Mouse (Mus musculus) embryo, embryonic 11.5 days (tissue): ENCODE measurements around the gene Igfbp2.

ENCODE experiments used
- DNase-seq: peaks from one replicate; pipeline ENCODE4 v3.0.0-alpha.2; 2012; ENCODE audit warnings: low read depth, low spot score

The Igfbp2 gene

DNA sequence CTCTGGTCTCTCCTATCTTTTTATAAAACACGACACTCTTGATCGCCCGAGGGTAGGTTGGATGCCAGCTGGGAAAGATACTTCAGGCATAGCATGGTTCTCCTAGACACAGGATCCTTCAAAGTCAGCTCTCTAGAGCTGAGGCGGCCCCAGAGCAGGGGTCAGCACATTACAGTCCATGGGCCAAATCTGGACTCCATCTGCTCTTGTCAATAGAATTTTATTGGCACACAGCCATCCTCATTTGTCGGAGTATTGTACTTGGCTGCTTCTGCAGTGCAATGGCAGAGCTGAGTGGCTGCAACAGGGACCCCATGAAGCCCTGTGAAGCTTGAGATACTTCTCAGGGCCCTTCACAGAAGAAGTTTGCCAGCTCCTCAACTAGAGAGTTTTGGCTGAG is 9.1 kb upstream of the Igfbp2 start:
- DNase-seq: no peak

DNA sequence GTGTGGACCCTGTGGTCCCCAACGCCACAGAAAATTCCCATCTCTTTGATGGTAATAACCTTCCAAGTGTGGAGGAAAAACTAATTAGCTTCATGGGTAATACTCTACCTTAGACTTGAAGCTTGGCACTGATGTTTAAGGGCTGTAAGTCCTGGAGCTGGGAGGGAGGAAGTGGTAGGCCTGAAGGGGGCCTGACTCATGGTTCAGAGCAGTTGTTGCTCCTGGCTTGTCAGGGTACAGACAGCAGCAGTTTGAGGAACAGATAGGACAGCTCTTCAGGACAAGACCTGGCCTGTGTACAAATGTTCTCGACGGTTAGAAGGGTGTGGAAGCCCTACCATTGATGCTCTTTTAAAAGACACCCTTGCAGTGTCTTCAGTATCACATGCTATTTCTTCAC is 8.7 kb upstream of the Igfbp2 start:
- no peak for DNase-seq

DNA sequence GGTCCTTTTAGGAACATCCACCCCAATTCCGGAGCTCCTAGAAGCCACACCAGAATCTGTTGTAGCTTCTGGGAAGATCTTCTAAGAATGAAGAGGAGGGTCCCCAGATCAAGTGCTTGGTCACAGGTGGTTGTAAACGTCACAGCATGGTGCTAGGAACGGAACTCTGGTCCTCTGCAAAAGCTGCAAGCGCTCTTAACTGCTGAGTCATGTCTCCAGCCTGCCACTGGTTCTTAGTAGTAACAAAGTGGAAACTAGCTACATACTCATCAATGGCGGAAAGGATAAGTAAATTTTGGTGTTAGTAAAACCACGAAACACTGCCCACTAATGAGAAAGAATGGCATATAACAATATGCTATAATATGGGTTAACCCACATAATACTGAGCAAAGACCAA is 4.3 kb upstream of the Igfbp2 start:
- no peak for DNase-seq

DNA sequence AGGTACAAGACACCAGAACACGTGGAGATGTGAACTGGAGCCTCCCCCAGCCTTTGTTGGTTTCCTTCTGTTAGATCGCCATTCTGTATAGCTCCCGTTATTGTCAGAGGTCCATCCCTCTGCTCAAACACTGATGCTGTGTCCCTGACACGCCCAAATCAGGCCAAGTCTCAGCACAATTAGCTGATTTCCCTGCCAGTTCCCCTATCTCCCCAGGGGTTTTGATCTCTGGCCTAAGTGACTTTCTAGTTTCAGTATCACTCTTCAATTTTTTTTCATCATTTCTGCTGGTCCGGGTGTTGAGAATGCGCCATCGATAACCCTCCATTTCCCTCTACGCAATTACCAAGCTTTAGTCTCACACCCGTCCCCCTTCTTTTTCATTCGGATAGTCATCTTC is 1.4 kb upstream of the Igfbp2 start:
- no peak for DNase-seq

DNA sequence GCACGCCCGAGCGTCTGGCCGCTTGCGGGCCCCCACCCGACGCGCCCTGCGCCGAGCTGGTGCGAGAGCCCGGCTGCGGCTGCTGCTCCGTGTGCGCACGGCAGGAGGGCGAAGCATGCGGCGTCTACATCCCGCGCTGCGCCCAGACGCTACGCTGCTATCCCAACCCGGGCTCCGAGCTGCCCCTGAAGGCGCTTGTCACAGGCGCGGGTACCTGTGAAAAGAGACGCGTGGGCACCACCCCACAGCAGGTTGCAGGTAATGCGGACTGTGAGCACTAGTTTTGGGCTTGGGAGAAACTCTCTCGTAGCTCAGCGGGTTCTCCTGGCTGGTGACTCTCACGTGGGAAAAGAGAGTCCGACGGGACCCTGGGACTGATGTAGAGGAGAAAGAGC is 401 bp downstream of the Igfbp2 start:
- no peak for DNase-seq

DNA sequence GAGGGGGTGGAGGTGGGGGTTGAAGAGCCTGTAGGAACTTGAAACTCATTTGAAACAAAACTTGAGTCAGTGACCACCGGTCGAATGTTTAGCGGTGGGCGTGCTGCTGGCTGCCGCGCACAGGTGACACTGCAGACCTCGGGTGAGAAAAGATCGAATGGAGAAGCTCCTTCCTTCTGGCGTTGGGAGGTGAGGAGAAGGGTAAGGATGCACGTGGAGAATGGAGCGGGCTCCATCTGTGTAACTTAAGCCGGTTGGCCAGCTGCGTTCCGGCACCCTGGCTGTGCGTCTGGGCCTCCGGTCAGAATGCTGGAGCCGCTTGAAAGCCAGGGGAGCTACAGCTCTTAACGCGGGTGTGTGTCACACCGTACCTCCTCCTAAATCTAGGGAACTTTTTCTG is 983 bp downstream of the Igfbp2 start:
- DNase-seq: no peak

DNA sequence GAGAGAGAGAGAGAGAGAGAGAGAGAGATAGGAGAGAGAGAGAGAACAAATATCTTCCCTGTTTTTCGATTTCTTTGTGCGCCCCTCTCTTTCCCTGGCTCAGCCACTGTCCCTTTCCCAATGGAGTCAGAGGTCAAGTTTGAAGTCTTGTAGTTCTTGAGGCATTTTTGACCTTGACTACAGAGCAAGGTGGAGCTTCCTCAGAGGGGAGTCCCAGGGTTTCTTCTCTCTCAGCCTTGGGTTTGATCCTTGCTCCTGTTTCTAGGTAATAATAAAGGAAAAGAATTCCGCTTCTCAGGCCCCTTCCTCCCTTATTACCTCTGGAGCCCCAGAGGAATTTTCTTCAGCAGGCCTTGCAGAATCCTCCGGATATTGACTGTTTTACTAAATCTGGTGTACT is 1.6 kb downstream of the Igfbp2 start:
- no peak for DNase-seq

DNA sequence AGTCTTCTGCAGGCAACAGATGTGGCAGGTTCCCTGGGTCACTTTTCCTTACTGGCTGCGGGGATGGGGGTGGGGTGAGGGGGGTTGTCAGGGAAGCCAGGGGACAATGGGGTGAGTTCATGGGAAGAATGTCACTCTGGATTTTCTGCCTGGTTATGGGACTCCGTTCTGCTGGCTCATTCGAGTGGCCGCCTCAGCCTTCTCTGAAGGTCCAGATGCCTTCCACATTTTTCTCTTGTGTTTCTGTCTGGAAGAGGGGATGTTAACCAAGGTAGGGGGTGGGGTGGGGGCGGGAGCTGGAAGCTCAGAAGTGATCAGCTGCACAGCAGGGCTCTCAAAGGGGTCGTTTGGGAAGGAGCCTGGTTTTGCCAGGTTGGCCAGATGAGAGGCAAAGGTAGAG is 2.1 kb downstream of the Igfbp2 start:
- no peak for DNase-seq

DNA sequence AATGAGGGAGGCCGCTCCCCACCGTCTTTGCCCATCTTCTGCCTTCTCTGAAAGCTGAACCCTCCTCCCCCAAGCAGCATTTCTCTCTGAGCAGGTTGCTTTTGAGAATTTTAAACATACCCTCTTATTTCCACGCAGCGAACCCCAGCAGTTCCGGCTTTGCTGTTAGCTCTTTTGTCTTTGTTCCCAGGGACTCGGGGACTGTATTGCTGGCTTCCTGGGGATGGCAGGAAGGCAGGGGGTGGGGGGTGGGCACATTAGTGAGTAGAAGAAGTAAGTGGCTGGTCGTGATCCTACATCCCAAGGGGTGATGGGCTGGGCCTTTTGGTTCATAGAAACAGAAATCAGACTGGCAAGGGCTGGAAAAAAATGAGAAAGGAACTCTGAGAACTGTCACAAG is 2.6 kb downstream of the Igfbp2 start:
- no peak for DNase-seq

DNA sequence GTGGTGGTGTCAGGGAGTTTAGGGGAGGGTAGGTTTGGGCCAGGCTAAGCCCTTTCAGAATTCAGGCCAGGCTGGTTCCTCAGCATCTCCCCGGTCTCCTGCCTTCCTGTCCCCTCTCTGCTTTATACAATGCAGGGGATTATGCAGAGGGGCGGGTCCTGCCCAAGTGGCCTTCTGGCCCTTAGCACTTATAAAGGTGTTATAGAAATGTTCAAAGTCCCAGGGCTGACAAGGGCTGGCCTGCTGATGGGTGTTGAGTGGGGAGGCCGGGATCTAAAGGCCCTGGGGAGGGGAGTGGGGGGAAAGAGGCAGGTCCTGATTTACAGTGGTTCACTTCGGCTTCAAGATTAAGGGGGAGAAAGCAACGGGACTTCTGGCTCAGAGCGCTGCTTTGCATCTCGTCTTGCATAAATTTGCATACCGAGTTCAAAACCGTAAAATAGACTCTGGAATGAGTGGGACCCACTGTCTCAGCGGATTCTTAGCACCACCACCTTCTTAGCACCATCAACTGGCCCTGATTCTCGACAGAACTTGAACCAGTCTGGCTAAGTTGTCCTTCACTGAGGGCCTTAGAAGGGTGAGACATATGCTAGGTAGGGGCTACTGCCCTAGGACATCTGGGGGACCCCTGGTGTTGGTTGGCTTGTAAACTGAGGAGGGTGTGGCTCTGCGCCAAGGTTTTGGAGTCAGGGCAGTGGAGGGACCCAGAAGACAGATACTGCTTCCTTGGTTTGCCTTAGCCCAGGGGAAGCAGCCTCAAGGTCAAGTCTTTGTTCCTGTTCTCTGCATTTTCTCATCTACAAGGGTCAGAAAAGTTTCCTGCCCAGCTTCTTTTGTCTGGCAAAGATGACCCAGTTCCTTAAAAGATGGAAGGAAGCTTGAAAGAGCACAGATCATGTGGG is 3.4 kb downstream of the Igfbp2 start:
- no peak for DNase-seq

DNA sequence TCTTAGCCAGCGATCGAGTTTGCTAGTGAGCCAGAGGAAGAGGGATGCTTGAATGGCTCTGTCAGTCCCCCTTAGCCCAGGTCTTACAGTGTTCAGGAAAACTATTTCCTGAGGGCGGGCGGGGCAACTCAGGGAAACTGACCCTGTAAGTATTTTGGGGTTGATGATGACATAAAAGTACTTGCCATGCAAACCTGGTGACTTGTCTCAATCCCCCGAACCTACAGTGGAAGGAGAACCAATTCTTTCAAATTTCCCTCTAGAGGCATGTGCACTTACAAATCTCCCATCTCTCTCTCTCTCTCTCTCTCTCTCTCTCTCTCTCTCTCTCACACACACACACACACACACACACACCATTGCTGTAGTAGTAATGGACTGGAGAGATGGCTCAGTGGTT is 4.5 kb downstream of the Igfbp2 start:
- no peak for DNase-seq

DNA sequence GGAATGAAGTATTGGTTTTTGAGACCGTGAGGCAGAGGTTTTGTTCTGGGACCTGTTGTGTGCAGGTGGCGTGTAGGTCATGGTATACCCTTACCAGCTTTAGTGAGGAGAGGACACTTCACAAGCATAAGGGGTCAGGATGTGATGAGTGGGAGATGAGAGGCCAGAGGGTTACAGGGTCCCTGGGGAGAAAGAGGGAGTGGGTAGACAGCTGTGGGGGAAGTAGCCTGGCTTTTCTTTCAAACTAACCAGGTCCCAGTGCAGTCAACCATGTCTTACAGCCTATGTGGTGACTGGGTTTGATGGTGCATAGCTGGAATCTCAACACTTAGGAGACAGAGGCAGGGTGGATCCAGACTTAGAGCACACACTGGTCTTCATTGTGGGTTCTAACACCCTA is 6.2 kb downstream of the Igfbp2 start:
- no peak for DNase-seq

DNA sequence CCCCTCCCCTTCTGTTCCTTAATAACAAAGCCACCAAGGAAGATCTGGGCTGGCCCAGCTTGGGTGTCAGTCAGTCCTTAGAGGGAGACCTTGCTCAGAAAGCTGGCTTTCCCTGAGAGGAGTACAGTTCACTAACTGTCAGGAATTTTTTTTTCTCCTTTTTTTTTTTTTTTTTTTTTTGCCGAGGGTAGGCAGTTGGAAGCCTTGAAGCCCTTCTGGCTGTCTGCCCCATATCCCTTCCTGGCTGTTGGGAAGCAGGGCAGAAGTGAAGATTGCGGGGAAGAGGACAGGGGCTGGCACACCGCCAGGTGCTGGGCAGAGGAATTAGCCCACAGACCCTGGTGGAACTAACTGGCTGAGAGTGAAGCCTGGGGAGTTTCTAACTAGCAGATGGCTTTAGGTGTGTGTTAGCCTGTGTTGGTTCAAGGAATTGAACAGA is 8.4 kb downstream of the Igfbp2 start:
- no peak for DNase-seq

DNA sequence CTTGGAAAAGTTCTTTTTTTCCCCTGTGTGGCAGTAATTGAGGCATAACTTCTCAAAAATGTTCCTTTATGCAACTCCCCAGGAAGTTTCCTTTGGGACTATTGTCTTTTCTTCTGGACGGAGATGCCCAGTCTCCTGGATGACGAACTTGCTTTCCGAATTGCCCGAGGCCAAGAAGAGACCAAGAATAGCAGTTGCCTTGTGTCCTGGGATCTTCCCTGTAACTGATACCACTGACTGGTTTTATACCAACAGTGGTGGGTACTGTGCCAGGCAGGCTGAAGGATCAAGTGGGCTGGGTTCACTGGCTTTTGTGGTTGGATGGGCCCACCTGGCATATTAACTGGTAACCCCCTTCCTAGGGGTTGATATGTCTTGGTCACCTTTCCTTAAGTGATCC is 9.3 kb downstream of the Igfbp2 start:
- no peak for DNase-seq

DNA sequence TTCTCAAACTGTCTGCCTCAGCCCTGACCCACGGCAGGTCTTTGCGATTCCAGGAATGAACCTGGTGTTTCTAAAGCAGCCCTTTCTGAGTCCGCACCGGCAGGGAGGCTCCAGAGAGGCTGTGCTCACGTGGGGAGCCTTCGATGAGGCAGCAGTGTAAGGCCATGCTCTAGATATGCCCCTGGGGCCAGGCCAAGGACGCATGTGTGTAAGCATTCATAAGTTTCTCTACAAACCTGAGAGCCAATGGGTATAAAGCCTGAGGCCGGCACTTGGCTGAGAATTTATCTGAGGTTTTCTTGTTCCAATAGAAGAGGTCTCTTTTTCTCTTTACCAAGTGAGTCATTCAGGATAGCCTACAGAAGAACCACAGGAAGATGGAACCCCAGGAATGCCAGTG is 15.1 kb downstream of the Igfbp2 start:
- DNase-seq: no peak

DNA sequence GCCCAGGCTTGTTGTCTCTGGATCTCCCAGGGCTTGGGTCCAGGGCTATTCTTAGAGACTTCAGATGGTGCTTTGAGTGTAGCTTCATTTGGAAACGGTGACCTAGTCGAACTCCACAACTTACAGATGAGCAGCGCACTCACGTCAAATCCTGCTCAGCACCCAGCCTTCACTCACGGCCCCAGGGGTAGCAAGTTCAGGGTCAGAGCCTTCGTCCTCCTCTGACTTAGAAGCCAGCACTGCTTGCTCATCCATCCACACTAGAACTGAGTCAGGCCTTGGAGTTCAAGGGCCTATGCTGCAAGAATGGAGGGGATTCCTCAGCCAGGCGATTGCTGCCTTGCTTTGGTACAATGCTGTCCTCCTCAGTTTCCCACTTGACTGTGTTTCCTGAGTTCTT is 15.5 kb downstream of the Igfbp2 start:
- no peak for DNase-seq

DNA sequence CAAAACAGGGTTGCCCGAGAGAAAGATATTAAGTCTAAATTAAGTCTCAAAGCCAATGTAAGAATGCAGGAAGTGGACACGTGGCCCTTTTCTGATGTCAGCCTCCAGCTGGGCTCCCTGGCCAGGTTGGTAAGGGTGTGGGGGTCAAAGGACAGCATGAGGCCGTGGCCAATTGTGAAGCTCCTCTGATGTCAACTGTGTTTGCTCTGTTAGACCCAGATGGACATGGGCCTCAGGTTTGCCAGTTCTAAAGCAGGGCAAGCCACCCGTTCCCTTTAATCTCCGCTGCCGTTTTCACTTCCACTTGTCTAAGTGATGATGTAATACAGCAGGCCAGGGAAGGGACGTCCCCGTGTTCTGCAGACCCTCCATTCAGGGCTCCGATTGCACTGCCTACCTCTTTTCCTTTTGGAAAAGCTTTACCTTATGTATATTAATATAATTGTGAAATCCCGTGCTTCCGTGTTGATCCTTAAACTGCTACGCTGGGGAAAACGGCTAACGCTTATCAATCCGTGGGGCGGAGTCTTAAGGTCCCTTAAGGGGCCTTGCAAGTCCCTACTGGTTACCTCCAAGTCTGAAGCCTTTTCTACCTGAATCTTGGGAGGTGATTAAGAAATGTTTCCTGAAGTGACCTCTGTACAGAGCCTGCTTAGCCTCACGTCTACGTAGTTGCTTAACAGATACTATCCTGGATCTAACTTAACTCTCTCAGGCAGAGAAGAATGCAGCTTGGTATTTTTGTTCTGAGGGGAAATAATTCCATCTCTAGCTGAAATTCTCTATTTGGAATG is 18.6 kb downstream of the Igfbp2 start:
- no peak for DNase-seq

DNA sequence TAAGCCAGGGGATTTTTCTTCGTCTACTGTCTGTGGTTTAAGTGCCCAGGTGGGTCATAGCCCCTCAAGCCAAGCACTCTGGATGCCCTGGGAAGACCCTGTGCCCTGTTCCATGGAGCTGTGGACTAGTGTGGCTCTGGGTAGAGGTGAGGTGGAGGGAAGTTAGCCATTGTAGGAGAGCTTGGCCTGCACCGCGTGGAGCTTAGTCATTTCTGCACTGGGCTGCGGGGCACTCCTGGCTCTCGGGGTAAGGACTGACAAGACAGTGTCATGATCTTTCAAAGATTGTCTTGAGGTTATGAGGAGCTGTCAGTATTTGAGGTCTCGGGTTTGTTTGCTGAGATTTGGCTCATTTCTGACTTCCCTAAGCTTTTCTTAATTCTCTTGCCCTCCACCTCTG is 20.4 kb downstream of the Igfbp2 start:
- DNase-seq: no peak

DNA sequence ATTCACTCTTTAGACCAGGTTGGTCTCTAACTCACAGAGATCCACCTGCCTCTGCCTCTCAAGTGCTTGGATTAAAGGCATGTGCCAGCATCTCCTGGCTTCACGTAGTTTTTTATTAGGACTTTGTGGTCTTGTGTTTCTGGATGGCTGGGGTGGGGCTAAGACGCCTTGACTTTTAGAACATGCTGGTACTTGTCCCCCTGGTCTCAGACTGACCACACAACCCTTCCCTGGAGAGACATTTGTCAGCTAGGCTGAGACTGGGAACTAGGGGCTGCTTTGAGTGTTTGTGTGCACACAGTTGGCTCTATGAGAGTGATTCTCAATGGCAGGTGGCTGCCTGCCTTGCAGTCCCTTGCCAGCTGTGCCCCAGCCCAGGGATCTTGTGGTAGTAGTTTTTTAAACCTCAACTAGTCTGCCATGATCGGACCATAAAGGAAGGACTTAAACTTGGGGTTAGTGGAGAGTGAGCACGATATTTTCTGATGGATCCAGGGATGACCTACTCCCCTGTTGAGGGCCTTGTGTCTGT is 23.6 kb downstream of the Igfbp2 start:
- DNase-seq: no peak

DNA sequence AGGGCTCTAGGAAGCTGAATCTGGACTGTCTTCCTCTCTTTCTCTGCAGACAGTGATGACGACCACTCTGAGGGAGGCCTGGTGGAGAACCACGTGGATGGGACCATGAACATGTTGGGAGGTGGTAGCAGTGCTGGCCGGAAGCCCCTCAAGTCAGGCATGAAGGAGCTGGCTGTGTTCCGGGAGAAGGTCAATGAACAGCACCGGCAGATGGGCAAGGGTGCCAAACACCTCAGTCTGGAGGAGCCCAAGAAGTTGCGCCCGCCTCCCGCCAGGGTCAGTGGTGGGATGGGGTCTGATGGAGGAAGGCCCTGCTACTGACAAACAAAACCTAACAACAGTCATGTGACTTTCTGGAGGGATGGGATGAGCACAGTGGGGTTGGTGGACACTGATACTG is 24.7 kb downstream of the Igfbp2 start:
- DNase-seq: no peak

DNA sequence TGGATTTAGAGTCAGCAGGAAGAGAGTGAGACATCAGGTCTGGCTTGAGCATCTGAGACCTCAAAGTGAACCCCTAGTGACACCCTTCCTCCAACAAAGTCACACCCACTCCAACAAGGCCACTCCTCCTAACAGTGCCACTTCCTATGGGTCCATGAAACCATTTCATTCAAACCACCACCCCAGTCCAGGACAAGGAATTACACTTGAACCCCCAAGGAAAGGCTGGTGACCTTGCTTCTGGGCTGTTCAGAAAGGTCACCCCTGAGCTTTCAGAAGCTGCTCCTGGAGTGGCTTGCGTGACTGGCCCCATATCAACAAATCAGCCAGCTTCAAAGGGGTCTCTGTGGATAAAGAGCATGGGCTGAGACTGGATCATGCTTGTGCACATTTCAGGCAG is 29.5 kb downstream of the Igfbp2 start:
- DNase-seq: no peak

DNA sequence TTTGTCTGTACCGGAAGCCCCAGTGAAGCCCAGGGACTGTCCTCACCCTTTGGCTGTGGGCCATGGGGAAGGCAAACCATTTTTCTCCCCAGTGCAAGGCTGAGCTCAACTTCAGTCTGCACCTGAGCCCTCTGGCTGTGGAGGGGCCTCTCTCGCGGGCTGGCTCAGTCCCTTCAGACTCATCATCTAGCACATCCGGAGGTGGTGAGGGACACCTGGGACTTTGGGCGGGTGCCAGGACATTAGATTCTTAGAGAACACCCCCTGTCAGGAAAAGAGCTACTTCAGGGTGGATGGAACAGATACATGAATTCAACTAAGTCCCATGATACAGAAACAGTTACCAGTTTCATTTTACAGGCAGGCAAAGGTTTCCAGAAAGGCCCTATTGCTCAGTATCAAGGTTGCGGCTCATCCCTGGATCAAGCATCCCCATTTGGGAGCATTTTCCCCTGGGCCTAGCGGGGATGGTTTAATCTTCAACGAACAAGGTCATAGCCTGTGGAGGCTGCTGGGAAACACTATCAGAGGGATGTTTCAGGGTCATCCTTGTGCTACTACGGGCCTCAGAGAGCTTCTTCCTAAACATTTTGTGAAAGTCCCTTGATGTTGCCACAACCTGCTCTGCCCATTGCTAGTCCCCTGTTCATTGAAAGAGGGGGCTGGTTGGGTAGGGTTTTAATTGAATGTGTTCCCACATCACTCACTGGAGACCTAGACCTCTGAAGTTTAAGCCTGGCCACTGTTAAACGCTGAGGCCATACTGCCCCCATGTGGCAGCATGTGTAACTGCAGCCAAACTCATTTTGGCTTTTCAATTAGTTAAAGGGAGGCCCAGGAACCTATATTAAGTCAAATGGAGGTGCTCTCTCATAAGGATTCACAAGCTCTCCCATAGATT is 30.3 kb downstream of the Igfbp2 start:
- DNase-seq: no peak
